Mouse (Mus musculus) MN1 (cell line): ENCODE data around the gene Scin.
A peak's percentile ranks its signal among the peaks of the same experiment; 100 is the strongest.

Experiments used
- DNase-seq: peaks from one replicate; pipeline ENCODE4 v3.0.0-alpha.2; 2016; ENCODE audit warnings: low spot score

The Scin gene

GRCm38 (mm10) chr12:40027444-40027843 is 106.6 kb downstream of the Scin start:
- DNase-seq = no peak

- no peak for DNase-seq
Measured at GRCm38 (mm10) chr12:40023918-40024317, 110.1 kb downstream of the Scin start.

GRCm38 (mm10) chr12:40023014-40023642 is 110.9 kb downstream of the Scin start:
- no peak for DNase-seq

GRCm38 (mm10) chr12:40022344-40022743 is 111.7 kb downstream of the Scin start:
- DNase-seq = no peak

GRCm38 (mm10) chr12:40017955-40018505 is 116.0 kb downstream of the Scin start:
- DNase-seq = peak; percentile 40

GRCm38 (mm10) chr12:40016648-40017460 is 117.2 kb downstream of the Scin start:
- peak; percentile 53 for DNase-seq

- no peak for DNase-seq
Measured at GRCm38 (mm10) chr12:40016068-40016467, 118.0 kb downstream of the Scin start.

- no peak for DNase-seq
Measured at GRCm38 (mm10) chr12:40009866-40010265, 124.2 kb downstream of the Scin start.
